Mouse (Mus musculus) gonadal fat pad, adult 2 months (tissue): Measurements from ENCODE around the gene Pik3ap1. TPM values are rescaled to one million over a fixed set of nuclear protein-coding genes. Genes with fewer than 3 reads are reported as not detected.
"Not testable (repeated sequence)": the region's sequence is repeated elsewhere in the genome, so short reads cannot be mapped to it uniquely, and the experiment has no call there.

Source experiments
- DNase-seq: peaks from one replicate; pipeline ENCODE4 v3.0.0-alpha.2; 2012; ENCODE audit warnings: low read depth
- polyA plus RNA-seq: library from polyadenylated mRNA; depleted of rRNA; stranded (reverse); fragments of >200 nt; gene quantifications from 2 replicates; pipeline ENCODE4 v1.2.3, GENCODE M21; 2012; rRNA removed

The Pik3ap1 gene
- 5.6 and 5.9 TPM in 2 replicates for polyA plus RNA-seq

DNA sequence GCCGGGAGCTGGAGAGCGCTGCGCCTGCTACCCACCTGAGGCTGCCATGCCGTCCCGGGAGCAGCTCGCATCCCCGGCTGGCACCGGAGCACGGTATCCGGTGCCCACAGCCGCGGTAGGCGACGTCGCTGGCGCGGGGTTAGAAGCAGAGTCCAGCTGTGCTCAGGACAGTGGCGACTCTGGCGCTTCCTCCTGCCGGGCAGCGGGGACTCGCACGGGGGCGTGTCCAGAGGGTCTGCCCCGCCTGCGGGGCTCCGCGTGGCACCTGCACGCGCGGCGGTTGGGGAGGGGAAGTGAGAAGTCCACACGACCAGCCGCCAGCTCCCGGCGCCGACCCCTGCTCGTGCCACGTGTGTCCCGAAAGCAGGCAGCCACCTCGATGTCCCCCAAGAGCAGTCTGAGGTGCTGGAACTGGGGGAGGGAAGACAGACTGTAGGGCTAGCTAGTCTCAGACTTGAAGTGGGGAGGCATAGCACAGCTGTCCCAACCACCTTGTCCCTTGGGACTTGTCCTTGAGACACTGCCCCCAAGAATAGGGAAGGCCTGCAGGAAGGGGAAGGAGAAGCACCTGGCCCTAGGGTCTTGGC lies at the start of gene Pik3ap1:
Gene Pik3ap1, minus strand, starts transcription at position 181 of the 587 bp plus-strand sequence.
- DNase-seq = no peak

DNA sequence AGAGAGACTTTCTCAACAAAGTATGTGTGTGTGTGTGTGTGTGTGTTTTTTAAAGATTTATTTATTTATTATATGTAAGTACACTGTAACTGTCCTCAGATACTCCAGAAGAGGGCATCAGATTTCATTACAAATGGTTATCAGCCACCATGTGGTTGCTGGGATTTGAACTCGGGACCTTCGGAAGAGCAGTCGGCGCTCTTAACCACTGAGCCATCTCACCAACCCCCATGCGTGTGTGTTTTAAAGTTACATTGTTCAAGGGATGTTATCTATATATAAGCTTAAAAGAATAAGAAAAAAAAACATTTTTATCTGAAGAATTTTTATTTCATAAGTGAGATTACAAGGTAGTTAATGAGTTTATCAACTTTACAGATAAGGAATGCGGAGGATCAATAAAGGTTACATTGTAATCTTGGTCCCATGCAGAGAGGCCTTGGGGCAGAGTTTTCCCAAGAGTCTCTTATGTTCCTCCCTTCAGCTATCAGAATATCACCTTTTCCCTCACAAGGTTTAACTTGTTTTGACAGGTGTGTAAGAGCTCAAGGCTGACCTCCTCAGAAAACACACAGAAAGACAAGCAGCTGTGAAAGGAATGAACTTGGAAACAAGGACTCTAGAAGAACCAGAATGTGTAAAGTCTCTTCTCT lies 46.7 kb upstream of the Pik3ap1 start:
- DNase-seq = not testable (repeated sequence)

DNA sequence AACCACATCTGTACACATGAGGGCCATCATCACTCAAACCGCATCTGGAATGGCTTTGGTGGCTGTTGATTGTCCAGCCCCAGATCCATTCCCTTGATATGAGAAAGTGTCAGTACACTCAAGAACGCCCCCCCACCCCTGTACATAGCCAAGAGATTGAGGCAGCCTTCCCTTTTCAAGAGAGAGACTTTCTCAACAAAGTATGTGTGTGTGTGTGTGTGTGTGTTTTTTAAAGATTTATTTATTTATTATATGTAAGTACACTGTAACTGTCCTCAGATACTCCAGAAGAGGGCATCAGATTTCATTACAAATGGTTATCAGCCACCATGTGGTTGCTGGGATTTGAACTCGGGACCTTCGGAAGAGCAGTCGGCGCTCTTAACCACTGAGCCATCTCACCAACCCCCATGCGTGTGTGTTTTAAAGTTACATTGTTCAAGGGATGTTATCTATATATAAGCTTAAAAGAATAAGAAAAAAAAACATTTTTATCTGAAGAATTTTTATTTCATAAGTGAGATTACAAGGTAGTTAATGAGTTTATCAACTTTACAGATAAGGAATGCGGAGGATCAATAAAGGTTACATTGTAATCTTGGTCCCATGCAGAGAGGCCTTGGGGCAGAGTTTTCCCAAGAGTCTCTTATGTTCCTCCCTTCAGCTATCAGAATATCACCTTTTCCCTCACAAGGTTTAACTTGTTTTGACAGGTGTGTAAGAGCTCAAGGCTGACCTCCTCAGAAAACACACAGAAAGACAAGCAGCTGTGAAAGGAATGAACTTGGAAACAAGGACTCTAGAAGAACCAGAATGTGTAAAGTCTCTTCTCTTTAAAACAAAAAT lies 41.2 kb upstream of the Pik3ap1 start:
- not testable (repeated sequence) for DNase-seq

DNA sequence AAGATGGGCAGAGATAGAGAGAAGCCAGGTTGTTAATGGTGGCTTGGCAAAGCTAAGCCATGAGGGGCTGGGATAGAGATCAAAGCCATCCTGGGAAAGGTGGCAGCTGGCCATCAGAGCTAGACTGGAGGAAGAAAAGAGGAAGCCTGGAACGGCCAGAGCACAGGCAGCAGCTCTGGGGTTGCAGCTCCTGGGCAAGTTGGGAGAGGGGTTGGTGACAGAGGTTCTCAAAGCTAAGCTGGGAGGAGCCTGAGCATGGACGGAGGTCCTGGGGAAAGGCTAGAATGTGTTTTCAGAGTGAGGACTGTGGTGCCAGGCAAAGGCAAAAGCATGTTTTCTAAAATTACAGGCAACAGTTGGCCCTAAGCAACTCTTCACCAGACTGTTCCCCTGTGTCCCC lies 36.4 kb upstream of the Pik3ap1 start:
- DNase-seq = no peak

DNA sequence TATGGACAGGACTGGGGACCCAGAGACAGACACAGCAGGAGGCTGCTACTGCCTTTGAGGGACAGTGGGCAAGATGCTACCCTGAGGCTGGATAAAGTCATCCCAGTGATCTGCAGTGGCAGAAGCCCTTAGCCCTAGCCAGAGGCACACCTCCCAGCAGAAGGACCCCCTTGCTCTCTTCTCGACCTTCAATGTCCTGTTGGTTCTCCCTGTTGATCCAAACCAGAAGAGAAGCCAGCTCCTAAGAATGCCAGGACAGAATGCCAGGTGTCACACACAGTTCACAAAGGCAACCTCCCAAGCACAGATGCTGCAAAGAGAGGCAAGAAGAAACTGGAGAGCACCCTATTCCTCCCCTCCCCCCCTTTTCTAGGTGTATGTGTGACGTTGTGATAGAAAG lies 33.9 kb upstream of the Pik3ap1 start:
- no peak for DNase-seq

DNA sequence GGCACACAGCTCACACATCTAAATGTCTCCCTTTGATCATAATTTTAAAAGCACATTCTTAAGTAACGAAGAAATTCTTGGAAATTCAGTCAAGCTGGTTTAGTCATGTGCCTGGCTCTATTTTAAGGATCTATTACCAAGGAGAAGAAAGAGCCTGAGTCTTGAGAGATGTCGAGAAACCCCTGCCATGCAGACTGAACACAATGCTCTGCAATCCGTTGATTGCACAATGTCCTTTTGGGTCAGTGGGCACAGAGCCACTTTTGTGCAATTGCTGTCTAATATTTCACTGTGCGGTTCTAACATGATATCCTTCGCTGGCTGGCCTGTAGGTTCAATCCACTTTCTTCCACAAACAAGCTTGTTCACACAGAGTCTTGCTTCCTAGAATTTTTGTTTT lies 33.1 kb upstream of the Pik3ap1 start:
- peak; percentile 42 for DNase-seq

DNA sequence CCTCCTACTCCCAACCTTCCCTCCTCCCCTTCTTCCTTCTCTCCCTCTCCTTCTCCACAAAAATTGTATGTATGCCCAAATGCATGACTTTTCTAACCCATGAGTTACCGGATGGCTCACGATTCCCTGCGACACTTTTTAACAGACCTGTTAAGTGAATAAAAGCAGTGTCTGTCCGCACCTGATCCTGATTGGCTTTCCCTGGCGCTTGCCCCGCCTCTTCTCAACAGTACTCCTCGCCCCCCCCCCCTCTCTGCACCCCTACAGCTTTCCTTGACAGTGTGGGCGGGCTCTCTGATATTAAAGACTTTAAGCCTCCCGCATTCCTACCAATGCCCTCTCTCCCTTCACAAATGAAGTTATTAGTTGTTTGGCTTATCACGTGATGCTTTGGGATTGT lies 31.3 kb upstream of the Pik3ap1 start:
- no peak for DNase-seq

DNA sequence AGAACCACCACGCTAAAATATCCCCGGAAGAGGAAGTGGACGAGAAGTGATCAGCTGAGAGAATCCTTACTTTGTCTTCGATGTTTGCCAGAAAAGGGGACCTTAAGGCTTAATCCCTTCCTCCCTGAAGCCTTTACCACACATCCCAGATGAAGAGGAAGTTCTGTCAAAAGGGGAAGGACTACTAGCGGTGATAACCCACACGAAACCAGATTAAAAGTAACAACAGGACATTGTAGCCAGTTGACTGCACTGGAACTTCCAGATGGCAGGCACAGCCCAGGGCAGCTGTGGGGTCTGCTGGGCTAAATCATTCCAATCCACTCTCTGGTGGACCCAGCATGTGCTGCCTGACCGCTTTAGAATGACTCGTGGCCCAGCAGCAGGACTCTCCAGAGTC lies 17.7 kb upstream of the Pik3ap1 start:
- DNase-seq = no peak

DNA sequence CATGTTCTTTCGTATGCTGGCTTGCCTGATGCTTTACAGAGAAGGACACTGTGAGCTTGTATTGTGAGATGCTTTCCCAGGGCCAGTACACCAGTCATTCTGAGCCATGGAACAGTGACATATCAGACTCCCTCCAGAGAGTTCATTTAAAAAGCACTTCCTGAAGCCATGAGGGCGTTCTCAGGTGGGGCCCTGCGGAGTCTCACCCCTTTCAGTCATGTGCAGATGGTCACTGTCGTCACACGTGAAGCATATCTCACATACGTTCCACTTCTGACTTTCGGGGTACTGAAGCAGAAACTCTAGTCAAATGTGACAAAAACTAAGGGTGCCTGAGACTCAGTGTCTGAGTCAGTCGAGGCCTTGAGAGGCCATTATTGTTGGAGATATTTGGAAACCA lies 6.0 kb upstream of the Pik3ap1 start:
- no peak for DNase-seq

DNA sequence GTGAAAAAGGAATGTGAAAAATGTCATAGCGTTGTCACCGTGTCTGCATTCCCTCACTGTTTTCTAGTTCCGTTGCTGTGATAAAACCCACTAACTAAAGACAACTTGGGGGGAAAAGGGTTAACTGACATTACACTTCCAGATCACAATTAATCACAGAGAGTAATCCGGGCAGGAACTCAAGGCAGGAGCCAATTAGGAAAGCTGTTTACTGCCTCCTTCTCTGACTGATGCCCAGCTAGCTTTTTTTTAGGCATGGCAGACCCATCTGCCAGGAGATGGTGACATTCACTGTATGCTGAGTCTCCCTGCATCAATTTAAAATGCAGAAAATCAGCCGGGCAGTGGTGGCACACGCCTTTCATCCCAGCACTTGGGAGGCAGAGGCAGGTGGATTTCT lies 4.4 kb upstream of the Pik3ap1 start:
- no peak for DNase-seq

DNA sequence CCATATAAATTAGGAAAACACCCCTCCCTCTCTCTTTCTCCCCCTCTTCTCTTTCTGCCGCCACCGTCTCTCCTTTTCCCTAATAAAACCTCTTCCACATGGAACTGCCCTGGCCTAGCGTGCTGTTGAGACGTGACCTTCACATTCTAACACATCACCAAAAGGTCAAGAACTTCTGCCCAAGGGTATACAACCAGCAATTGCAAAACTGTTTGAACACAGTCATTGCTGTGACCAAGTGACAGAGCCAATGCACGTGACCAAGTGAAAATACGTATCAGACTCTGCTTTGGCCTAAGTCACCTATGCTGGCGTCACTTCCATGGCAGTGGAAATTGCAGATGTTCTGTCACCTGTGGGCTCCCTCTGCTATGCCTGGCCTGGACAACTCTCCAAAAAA lies 3.3 kb upstream of the Pik3ap1 start:
- no peak for DNase-seq

DNA sequence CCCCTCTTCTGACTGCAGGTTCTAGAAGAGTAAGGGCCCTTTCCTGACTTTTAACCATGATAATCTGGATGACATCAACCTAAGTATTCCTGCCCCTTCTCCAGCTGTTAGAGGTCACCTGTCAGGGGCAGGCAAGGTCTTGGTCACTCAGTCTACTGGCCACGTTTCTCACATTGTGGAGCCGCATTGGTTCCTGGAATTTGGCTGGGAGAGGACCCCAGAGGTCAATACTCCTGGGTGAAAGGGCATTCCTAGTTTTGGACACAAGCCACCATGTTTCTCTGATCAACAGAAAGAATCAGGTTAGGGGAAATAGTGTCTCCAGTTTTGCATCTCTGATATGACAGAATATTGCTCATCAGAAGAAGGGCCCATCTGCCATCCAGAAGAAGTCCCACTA lies 2.4 kb upstream of the Pik3ap1 start:
- no peak for DNase-seq

DNA sequence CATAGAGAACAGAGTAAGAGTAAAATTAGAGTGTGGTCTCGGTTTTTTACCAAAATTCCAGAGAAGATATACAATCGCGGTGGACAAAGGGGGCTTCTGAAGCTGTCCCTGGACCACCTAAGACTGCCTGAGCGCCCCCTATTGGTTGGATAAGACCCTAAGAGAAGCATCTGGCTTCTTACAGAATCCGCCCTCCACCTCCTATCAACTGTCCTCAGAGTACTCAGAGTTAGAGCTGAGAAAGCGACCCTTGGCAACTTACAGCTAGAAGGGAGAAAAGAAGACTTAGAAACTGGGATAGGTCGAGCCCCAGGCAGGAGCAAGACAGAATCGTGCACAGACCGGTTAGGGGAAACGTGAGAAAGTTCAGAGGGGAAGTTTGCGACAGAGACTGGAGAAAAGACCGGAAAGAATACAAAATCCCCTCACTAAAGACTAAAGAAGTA lies 473 bp downstream of the Pik3ap1 start:
- DNase-seq = no peak

DNA sequence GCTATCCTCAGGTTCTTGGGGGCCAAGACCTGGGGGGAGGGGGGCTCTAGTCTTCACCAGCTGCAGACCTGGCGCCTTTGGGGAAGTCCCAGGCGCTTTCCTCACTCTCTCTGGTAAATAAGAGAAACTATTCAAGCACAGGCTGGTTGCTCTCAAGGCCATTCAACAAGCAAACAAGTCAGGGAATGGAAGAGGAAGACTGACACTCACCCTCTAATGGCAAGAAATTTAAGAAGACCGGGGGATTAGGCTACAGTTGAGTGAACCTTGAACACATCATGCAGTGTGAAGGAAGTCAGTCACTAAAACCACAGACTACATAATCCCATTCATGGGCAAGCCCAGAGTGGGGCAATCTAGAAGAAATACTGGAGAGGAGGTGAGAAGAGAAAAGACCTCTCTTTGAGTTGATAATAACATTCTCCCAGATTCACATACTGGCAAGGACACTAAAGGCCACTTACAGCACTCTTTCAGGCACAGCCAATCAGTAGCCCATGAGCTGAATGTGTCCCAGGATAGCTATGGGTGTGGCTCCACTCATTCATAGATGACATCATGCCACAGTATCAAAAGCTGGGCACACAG lies 2.4 kb downstream of the Pik3ap1 start:
- DNase-seq = no peak

DNA sequence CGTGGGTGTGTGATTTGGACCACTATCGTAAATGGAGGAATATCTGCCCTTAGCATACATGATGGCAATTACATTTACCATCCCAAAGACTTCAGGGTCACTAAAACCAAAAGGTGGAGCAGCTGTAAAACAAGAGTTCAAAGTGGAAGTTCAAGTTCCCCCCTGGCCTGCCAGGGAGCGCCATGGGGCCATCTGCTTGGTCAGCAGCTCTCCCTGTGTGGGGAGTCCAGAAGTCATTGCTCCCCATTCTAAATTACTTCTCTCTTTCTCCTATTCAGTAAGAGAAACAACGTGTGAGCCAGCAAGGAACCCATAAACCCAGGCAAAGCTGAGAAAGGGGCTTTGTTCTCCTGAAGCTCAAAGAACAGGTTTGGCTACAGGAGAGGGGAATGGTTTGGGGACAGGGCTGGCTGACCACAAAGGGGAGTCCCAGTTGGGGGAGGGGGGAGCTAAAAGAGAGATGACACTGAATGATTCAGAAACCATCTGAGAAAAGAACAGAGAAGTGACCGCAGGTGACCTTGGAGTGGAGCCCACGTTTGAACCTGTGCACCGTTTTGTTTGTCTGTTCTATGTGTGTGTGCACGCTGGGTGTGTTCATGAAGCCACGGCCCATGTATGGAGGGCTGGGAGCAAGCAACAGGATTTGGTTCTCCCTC lies 3.2 kb downstream of the Pik3ap1 start:
- no peak for DNase-seq

DNA sequence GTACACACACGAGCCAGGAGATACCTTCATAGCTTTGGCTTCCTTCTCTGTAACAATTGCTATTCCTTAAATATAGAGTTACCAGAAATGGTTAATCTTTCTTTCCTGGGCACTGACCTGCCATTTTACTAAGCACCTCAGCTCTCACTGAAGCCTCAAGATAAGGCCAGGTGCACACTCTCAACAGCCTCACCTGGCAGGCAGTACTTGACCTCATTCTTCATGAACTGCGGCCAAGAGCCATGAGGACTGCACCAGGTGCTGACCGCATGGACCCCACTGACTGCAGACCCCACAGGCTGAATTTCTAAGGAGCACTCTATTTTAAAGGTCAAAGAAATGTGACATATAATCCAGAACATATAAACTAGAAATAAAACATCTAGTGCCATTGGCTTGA lies 5.7 kb downstream of the Pik3ap1 start:
- no peak for DNase-seq

DNA sequence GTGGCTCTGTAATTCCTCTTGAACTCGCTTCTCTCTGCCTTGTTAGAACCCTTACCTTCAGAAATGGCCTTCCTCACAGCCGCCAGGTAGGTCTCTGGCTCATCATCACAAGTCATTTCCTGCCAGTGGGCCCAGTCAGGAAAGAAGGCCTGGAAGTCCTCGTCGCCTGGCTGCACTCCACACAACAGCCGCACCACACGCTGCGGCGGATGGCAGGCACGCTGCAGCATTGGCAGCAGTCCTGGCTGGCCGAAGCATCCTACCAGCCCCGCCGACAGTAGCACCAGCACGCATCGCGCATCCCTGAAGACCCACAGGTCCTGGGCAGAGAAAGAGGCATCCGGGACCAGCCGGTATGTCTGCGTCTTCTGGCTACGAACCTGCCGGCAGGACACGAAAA lies 9.1 kb downstream of the Pik3ap1 start:
- DNase-seq = no peak

DNA sequence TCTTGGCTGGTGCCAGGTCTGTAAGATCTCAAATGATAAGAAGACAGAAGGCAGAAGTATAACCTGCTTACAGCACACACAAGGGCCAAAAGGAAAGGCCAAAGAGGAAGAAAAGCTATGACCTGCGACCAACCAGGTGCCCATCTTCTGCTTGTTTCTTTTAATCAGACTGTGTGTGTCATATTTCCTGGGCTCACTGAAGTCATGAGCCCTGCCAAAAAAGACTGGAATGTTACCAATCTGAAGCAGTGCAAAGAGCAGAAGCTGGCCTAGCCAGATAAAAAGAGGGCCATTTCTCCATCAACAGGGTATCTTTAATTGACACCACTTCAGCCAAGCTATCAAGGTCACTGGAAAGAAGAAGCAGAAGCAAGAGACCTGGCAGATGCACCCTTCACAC lies 9.8 kb downstream of the Pik3ap1 start:
- no peak for DNase-seq

DNA sequence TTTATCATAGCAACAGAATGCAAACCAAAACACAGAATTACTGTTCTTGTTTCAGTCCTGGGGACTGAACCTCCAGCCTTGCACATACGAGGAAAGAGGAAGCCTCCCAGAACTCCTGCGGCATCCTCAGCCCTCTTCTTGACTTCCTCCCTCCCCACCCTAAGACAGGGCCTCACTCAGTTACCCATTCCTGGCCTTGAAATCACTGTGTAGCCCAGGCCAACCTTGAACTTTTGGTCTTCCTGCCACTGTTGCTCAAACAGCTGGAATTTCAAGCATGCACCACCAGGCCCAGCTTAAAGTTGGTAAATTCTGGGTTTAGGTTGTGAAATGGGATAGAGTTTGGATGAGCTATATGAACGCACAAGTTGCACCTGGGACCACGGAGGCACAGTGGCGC lies 10.2 kb downstream of the Pik3ap1 start:
- no peak for DNase-seq

DNA sequence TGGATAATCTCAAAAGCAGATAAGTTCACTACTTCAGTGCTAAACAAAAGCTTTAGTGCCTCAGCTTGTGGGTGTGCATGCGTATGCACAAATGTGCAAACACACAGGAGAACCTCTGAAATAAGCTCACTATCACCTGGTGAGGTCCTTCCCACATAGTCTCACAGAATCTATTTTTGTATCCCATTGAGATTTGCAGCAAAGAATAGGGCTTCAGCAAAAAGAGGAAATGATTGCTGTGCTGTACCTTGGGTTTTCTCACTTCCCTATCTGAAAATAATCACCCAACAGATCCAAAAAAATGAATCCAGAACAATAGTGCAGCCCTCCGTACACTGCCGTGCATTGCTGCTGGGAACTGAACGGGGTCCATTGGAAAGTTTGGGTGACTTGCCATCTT lies 12.6 kb downstream of the Pik3ap1 start:
- DNase-seq = no peak

DNA sequence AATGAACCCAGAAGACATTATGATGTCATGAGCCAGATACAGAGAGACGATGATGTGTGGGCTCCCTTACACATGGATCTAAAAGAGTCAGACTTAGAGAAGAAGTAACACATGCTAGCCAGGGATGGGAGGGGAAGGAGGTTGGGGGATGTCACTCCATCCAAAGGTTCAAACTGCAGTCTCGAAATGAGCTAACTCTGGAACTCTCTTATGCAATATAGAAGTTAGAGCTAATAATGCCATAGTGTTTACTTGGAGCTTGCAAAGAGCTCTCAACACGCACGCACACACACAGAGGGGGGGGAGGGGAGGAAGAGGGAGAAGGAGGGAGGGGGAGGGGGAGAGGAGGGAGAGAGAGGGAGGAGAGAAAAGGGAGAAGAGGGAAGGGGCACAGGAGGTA lies 13.5 kb downstream of the Pik3ap1 start:
- no peak for DNase-seq
